Mouse (Mus musculus): ENCODE measurements around the gene 1600012H06Rik. TPM values are rescaled to one million over a fixed set of nuclear protein-coding genes. Genes with fewer than 3 reads are reported as not detected.
"Not testable (repeated sequence)": the region's sequence is repeated elsewhere in the genome, so short reads cannot be mapped to it uniquely, and the experiment has no call there.

Gene 1600012H06Rik
- polyA plus RNA-seq (2011; ENCODE audit: insufficient read depth, insufficient read length, low replicate concordance, missing spikeins) = 3.6 and 7.7 TPM in 2 replicates

- peak within 1 kb of the TSS; percentile 69 for H3K27ac ChIP-seq (ENCODE audit: control insufficient read depth, insufficient read depth, low read depth, low read length, poor library complexity)
- H3K4me3 ChIP-seq (replicated peaks; ENCODE audit: control insufficient read depth, low read depth, low read length) = peak within 1 kb of the TSS; percentile 92
- TF ChIP-seq CTCF (IDR thresholded peaks at IDR 0.05; ENCODE audit: control insufficient read depth, insufficient read depth, low read length) (no peak), POLR2A (IDR thresholded peaks at IDR 0.05; ENCODE audit: borderline replicate concordance, control insufficient read depth, low read depth, low read length) (peak; percentile 83; the same call in 1 of the 2 replicates)
- no peaks in the 10 kb centered on the region; the same call in 1 of the 2 replicates for H3K4me1 ChIP-seq (ENCODE audit: control insufficient read depth, insufficient read depth, low read length)
- under 1% methylated on average over 53 of the region's 54 CpGs for WGBS
Observed at GRCm38 (mm10) chr17:14943009-14943728, at the start of gene 1600012H06Rik, which contains the start of gene Wdr27. Gene 1600012H06Rik (plus strand): TSS chr17:14943184. Gene Wdr27 (minus strand): TSS chr17:14943158.

- not testable (repeated sequence) for H3K27ac ChIP-seq (ENCODE audit: control insufficient read depth, insufficient read depth, low read depth, low read length, poor library complexity); H3K4me3 ChIP-seq (replicated peaks; ENCODE audit: control insufficient read depth, low read depth, low read length); H3K4me1 ChIP-seq (ENCODE audit: control insufficient read depth, insufficient read depth, low read length)
Observed at GRCm38 (mm10) chr17:14895058-14895457, 47.9 kb upstream of the 1600012H06Rik start.

DNA sequence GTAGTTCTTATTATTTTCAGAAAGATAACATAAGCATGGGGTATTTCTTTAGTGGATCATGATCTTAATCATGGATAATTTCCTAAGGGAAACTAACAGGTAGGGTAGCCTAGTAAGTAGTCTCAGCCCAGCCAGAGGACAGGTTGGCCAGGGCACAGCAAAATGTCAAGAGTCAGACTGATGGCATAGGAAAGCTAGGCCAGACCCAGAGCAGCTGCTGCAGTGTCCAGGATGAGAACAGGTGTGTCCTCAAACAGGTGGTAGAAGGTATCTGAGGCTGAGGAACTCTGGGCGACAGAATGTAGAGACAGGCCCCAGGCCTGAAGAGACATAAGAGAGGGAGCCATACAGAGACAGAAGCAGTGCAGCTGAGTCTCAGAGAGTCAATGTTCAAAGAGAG is 44.0 kb upstream of the 1600012H06Rik start:
- H3K4me1 ChIP-seq (ENCODE audit: control insufficient read depth, insufficient read depth, low read length) = no peaks in the 10 kb centered on the region
- TF ChIP-seq POLR2A (IDR thresholded peaks at IDR 0.05; ENCODE audit: borderline replicate concordance, control insufficient read depth, low read depth, low read length) (no peak), CTCF (IDR thresholded peaks at IDR 0.05; ENCODE audit: control insufficient read depth, insufficient read depth, low read length) (no peak)
- no peak overlapping the region for H3K27ac ChIP-seq (ENCODE audit: control insufficient read depth, insufficient read depth, low read depth, low read length, poor library complexity)
- no peak overlapping the region for H3K4me3 ChIP-seq (replicated peaks; ENCODE audit: control insufficient read depth, low read depth, low read length)
- WGBS = 75% methylated on average over 1 of the region's 1 CpGs

GRCm38 (mm10) chr17:14903212-14903611 is 39.8 kb upstream of the 1600012H06Rik start:
- Histone ChIP-seq H3K27ac (ENCODE audit: control insufficient read depth, insufficient read depth, low read depth, low read length, poor library complexity) (no peak overlapping the region), H3K4me3 (replicated peaks; ENCODE audit: control insufficient read depth, low read depth, low read length) (no peak overlapping the region), H3K4me1 (ENCODE audit: control insufficient read depth, insufficient read depth, low read length) (no peaks in the 10 kb centered on the region)
- WGBS = 80% methylated on average over 3 of the region's 3 CpGs
- TF ChIP-seq CTCF (IDR thresholded peaks at IDR 0.05; ENCODE audit: control insufficient read depth, insufficient read depth, low read length) = no peak
- TF ChIP-seq POLR2A (IDR thresholded peaks at IDR 0.05; ENCODE audit: borderline replicate concordance, control insufficient read depth, low read depth, low read length) = no peak

- TF ChIP-seq POLR2A (IDR thresholded peaks at IDR 0.05; ENCODE audit: borderline replicate concordance, control insufficient read depth, low read depth, low read length) (no peak), CTCF (IDR thresholded peaks at IDR 0.05; ENCODE audit: control insufficient read depth, insufficient read depth, low read length) (no peak)
- Histone ChIP-seq H3K27ac (ENCODE audit: control insufficient read depth, insufficient read depth, low read depth, low read length, poor library complexity) (no peak overlapping the region), H3K4me3 (replicated peaks; ENCODE audit: control insufficient read depth, low read depth, low read length) (no peak overlapping the region), H3K4me1 (ENCODE audit: control insufficient read depth, insufficient read depth, low read length) (no peaks in the 10 kb centered on the region)
- 83% methylated on average over 6 of the region's 6 CpGs for WGBS
Observed at GRCm38 (mm10) chr17:14904206-14904605, 38.8 kb upstream of the 1600012H06Rik start.

- H3K4me1 ChIP-seq (ENCODE audit: control insufficient read depth, insufficient read depth, low read length) = no peaks in the 10 kb centered on the region
- WGBS = 26% methylated on average over 7 of the region's 7 CpGs
- no peak overlapping the region for H3K27ac ChIP-seq (ENCODE audit: control insufficient read depth, insufficient read depth, low read depth, low read length, poor library complexity)
- no peak for TF ChIP-seq POLR2A (IDR thresholded peaks at IDR 0.05; ENCODE audit: borderline replicate concordance, control insufficient read depth, low read depth, low read length)
- no peak overlapping the region for H3K4me3 ChIP-seq (replicated peaks; ENCODE audit: control insufficient read depth, low read depth, low read length)
Observed at GRCm38 (mm10) chr17:14904637-14905265, 38.2 kb upstream of the 1600012H06Rik start.

DNA sequence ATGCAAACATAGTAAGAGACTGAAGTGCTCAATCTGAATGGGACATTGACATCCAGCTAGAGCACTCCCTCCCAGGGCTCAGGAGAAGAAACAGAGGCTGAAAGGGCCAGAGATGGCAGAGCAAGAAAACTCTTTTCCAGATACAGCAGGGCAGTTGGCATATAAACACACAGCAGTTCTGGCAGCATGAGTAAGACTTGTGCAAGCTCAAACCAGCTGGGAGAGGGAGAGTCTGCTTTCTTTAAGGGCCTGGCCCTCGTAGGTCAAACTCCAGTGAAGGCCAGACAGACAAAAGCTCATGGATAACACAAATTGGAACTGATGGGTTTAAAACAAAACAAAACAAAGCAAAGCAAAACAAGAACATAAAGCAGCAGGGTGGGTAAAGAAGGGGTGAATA is 36.4 kb upstream of the 1600012H06Rik start:
- Histone ChIP-seq H3K4me3 (replicated peaks; ENCODE audit: control insufficient read depth, low read depth, low read length) (no peak overlapping the region), H3K27ac (ENCODE audit: control insufficient read depth, insufficient read depth, low read depth, low read length, poor library complexity) (no peak overlapping the region), H3K4me1 (ENCODE audit: control insufficient read depth, insufficient read depth, low read length) (no peaks in the 10 kb centered on the region)
- WGBS = 56% methylated on average over 1 of the region's 1 CpGs
- no peak for TF ChIP-seq CTCF (IDR thresholded peaks at IDR 0.05; ENCODE audit: control insufficient read depth, insufficient read depth, low read length)
- no peak for TF ChIP-seq POLR2A (IDR thresholded peaks at IDR 0.05; ENCODE audit: borderline replicate concordance, control insufficient read depth, low read depth, low read length)

GRCm38 (mm10) chr17:14907136-14907535 is 35.8 kb upstream of the 1600012H06Rik start:
- no peak overlapping the region for H3K27ac ChIP-seq (ENCODE audit: control insufficient read depth, insufficient read depth, low read depth, low read length, poor library complexity)
- no peak overlapping the region for H3K4me3 ChIP-seq (replicated peaks; ENCODE audit: control insufficient read depth, low read depth, low read length)
- no peak for TF ChIP-seq POLR2A (IDR thresholded peaks at IDR 0.05; ENCODE audit: borderline replicate concordance, control insufficient read depth, low read depth, low read length)
- TF ChIP-seq CTCF (IDR thresholded peaks at IDR 0.05; ENCODE audit: control insufficient read depth, insufficient read depth, low read length) = no peak
- no peaks in the 10 kb centered on the region for H3K4me1 ChIP-seq (ENCODE audit: control insufficient read depth, insufficient read depth, low read length)
- 85% methylated on average over 12 of the region's 12 CpGs for WGBS
